Mouse (Mus musculus) CD4-positive helper T cell, adult 2 months (primary cell): ENCODE measurements around the gene Emx2.

Source experiments
- DNase-seq: peaks from one replicate; pipeline ENCODE4 v3.0.0-alpha.2; 2012; ENCODE audit warnings: low read depth, missing footprints, low spot score

The Emx2 gene

DNA sequence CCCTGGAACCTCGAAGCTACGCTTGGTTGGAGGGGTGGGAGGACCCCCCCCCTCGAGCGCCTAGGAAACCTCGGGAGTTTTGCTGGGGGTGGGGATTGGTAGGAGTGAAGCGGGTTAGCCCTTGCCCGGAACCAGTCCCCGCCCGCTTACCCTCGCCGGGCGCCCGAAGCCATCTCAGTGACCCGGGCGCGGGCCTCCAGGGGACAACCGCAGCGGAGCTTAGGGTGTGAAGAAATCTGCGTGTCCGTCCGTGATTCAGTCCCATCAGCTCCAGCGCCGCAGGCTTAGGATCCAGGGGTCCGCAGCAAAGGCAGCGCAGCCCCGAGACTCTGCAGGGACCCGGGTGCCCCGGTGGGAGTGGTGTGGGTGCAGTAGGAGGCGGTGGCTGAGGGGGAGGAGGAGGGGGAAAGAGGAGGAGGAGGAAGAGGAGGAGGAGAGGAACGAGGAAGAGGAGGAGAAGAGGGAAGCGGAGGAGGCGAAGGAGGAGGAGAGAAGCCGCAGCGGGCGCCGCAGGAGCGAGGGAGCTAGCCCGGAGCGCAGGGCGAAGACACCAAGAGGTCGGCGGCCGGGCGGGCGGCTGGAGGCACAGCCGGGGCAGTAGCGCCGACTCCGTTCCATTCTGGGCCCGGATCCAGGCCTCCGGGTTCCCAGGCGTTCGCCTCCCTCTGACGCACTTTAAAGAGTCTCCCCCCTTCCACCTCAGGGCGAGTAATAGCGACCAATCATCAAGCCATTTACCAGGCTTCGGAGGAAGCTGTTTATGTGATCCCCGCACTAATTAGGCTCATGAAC, at the start of gene Emx2:
Emx2 (plus strand) TSS at position 422 of the 792 bp plus-strand sequence.
- DNase-seq = no peak

DNA sequence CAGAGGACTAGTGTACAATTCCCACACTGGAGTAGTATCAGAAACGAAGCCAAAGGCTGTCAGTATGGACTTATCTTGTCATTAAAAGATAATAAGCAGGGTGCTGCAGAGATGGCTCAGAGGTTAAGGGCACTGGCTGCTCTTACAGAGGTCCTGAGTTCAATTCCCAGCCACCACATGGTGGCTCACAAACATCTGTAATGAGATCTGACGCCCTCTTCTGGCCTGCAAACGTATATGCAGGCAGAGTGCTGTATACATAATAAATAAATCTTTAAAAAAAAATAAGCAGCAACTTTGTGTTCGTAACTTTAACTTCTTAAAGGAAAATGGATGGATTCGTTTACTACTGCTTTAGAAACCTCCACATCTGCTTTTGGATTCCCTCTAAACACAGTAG, 44.0 kb upstream of the Emx2 start:
- DNase-seq = no peak

DNA sequence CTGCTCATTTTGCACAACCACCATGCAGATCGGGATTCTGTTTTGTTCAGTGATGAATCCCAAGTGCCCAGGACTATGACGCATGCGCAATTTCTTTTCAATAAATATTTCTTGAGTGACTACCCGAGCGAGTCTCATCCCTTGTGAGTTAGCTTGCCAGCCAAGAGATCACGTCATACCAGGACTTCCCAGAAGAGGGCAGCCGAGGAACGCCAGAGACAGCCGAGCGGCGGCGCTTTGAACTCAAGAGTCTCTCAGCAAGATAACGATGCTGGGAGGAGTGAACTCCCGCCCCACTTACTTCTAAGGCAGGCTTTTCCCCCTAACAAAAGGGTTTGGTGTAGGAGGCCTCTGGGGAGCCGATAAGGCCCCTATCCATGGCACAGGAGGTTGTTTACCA, 40.1 kb upstream of the Emx2 start:
- peak; percentile 78 for DNase-seq

DNA sequence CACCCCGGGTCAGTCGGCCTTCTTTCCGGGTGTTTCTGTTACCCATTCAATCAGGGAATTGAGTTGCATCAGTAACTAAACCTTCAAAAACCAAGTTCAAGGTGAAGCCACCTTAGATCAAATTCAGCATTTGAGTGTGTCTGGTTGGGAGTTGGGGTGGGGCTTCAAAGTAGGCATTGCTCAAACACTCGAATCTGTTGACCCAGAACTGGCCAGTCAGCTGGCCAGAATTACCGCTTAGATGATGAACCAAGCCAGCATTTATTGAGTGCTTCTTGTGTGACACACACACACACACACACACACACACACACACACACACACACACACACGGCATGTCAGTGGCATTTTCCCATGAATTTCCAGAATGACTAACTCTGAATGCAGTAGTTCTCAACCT, 39.5 kb upstream of the Emx2 start:
- DNase-seq = no peak

DNA sequence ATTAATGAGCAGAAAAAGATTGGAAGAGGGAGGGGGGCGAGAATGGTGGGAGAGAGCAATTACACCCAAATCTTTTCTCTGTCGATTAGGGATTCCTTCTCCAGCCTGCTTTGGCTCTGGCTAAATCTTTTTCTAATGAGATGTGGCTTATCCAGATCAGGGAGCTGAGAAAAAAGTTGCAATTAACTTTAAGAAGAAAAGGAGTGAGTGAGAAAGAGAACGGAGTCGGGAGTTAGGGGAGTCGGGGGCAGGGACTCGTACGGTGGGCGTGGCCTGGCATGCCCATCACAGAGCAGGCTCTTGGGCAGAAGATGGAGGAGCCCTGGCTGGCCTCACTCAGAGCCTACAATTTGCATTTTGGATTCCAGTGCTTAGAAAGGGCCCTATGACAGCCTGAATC, 35.8 kb upstream of the Emx2 start:
- no peak for DNase-seq

- DNase-seq = no peak
These were observed 34.5 kb upstream of the Emx2 start for GRCm38 (mm10) chr19:59423685-59424084.

DNA sequence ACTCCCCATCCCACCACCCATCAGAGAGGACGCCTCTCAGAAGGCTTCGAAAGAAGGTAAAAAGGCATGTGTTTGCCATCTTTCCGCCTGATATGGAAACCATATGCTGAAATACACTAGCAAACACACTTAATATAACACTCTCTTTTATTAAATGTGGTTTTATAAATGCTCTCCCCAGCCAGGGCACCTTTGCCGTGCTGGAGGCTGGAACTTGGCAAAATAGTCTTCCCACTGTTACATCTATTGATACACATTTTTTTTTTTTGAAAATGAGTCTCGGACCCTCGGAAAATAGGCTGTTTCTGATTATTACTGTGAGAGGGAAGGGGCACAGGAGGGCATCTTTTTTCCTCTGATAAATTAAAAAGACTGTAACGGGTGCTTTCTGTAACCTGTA, 33.2 kb upstream of the Emx2 start:
- DNase-seq = no peak

- DNase-seq = no peak
These were observed 25.9 kb upstream of the Emx2 start for GRCm38 (mm10) chr19:59432286-59432685.

- no peak for DNase-seq
These were observed 7.5 kb upstream of the Emx2 start for GRCm38 (mm10) chr19:59450561-59451135.

- no peak for DNase-seq
These were observed 6.7 kb upstream of the Emx2 start for GRCm38 (mm10) chr19:59451441-59451951.

DNA sequence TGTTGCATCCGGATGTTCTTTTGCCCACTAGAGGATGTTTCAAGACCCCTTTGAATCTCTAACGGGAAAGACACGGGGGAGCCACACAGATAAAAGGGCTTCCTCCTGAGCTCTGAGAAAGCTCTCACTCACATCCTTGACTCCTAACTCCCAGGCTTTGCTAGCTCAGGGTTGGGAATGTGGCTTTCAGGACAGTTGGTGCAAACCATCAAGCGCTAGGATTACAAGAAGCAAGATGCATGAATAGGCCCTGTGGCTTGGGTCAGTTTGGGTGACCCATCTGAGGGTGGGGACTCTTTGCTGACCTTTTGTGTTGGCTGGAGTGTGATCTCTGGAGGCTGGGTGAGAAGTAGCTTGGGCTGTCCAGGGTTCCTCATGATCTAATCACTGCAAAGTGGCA, 5.9 kb upstream of the Emx2 start:
- DNase-seq = no peak

GRCm38 (mm10) chr19:59453591-59453990, 4.6 kb upstream of the Emx2 start:
- DNase-seq = no peak

DNA sequence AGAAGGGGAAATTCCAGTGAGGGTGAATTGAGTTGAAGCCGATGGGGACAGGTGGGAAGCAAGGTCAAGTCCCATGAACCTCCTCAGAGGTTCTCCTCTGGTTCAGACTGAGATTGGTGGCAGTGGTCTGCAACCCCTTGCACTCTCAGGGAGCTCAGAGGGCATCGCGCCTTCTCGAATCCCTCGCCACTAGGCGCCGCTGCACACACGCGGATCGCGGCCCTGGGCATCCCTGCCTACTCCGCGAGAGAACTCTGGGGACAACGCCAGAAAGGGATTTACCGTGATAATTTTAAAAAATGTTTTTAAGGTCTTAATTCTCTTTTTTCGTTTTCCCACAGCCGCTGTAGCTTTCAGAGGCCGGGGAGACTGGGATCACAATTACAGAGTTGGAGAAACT, 4.0 kb upstream of the Emx2 start:
- DNase-seq = peak; percentile 14

GRCm38 (mm10) chr19:59455671-59456070, 2.5 kb upstream of the Emx2 start:
- DNase-seq = no peak

DNA sequence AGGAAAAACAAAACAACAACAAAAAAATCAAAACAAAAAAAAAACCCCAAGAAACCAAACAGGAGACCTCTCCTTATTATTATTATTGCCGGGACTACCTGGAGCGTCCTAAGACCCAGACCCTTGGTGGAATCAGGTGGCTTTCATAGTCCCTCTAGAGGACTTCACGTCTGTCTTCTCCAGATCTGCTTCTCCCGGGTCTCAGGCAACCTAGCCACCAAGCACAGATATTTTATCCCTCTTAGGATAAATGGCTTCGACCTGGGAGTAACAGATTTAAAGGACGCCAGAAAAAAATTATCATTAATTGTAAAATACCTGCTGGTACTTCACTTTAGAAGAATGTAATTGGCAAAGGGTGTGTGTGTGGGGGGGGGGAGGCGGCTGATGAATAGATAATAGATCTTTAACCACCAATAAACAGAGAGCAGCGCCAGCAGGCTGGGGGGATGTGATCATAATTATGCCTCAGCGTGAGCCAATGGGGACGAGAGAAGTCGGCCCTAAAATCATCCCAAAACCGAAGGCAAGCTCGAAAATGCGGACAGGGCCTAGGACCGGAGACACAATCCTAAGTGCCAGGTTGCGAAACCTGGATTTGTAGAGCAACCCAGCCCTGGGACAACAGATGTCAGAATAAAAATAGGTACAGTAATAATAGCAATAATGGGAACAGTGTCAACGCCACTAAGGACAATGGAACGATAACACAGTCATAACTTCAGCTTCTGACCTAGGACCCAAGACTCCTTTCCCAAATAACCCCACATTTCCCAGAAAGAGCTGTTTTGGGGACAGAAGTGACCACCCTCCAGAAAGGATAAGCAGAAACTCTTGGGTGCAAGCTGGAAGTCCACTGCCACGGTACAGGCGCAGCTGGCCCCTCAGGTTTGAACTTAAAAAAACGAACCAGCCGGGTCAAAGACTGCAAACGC, 894 bp upstream of the Emx2 start:
- DNase-seq = no peak

GRCm38 (mm10) chr19:59458743-59459135, 567 bp downstream of the Emx2 start:
- no peak for DNase-seq

DNA sequence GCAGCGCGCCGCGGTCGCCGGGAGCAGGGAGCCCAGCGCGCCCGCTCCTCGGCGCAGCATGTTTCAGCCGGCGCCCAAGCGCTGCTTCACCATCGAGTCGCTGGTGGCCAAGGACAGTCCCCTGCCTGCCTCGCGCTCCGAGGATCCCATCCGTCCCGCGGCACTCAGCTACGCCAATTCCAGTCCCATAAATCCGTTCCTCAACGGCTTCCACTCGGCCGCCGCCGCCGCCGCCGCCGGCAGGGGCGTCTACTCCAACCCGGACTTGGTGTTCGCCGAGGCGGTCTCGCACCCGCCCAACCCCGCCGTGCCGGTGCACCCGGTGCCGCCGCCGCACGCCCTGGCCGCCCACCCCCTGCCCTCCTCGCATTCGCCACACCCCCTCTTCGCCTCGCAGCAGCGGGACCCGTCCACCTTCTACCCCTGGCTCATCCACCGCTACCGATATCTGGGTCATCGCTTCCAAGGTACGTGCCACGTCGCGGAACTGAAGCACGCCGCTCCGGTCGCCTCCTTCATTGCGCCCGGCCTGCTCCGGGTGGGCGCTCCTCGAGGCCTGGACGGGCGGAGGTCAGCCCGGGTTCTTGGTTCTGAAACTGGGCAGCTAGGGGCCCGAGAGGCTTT, 1.1 kb downstream of the Emx2 start:
- no peak for DNase-seq

DNA sequence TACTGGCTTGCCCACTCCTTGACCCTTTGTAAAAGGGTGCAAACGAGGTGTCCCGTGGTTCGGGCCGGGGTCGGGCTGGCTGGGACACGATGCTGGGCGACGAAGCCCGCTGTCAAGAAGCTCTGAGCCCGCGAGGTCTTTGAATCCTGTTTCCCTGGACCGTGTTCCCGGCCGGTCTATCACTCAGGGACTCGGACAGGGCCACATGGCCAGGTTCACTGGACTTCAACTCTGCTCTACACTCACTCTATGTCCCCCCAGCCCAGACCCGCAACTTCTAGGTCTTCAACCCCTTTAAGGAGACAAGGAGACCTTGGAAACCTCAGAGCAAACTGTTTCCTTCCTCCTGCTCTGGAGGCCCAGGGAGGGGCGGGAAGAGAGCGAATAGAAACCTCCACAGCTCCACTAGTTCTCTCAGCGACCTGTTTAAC, 1.7 kb downstream of the Emx2 start:
- no peak for DNase-seq

DNA sequence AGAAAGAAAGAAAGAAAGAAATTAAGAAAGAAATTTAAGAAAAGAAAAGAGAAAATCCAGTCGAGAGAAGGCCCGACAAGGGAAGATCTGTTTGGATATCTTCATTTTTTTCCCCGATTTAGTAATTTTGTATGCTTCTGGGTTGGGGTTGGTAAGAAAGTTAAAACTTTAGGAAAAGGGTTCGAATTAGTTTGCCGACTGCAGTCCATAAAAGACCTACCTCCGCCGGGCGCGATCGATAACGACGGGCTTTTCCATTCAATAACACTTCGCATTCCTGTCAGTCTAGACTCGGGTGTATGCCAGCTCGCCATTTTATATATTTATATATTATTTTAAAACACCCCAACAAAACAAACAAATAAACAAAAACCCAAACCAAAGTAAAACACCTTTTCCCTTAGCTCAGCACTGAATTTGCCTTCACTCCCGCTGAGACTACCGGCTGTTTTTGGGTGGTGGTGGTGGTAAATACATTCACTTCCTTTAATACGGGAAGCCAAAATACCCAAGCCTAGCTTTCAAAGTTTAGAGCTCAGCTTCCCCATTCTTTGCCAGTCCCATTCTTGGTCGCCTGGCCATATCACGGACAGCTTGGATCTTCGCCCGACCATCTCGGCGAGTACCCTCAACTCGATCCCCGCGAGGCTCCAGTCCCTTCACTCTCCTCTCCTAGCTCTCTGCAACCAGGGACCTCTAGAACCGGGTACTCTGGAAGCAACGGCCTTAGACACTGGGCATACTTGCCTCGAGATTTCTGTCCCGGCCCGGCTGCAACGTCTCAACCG, 2.4 kb downstream of the Emx2 start:
- DNase-seq = no peak

DNA sequence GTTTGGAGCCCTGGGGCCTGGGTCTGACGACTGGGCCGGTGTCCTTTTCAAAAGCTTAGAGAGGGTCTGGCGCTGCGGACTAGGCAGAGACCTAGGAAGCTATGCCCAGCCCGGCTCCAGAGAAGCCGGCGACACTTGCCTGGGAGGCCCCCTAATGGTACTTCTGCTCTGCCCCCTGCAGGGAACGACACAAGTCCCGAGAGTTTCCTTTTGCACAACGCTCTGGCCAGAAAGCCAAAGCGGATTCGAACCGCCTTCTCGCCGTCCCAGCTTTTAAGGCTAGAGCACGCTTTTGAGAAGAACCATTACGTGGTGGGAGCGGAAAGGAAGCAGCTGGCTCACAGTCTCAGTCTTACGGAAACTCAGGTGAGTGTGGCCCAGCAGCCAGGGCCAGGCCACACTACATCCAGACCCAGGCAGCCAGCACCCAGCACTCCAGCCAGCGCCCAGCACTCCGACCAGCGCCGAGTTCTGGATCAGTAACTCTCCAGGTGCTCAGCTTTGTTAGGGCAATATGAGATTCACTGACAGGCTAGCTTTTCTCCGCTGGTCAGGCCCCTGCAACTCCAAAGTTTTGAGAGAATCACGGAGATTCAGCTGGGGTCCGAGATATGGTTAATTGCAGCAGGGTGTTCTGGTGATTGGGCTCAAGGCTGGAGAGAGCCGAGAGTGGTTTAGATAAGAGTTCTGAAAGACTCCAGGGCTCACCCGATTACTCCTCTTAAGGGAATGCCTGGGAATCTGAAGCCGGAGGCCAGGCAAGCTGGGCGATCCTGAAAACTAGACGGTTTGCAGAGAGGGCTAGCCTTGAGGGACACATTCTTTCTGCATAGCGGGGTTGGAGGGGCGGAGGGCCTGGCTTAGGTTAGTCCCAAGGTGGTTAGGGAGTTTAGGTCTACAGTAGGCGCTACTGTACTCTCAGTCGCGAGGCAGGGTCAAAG, 3.6 kb downstream of the Emx2 start:
- DNase-seq = no peak
